Mouse (Mus musculus): ENCODE results near the gene Syn1.

The Syn1 gene

DNA sequence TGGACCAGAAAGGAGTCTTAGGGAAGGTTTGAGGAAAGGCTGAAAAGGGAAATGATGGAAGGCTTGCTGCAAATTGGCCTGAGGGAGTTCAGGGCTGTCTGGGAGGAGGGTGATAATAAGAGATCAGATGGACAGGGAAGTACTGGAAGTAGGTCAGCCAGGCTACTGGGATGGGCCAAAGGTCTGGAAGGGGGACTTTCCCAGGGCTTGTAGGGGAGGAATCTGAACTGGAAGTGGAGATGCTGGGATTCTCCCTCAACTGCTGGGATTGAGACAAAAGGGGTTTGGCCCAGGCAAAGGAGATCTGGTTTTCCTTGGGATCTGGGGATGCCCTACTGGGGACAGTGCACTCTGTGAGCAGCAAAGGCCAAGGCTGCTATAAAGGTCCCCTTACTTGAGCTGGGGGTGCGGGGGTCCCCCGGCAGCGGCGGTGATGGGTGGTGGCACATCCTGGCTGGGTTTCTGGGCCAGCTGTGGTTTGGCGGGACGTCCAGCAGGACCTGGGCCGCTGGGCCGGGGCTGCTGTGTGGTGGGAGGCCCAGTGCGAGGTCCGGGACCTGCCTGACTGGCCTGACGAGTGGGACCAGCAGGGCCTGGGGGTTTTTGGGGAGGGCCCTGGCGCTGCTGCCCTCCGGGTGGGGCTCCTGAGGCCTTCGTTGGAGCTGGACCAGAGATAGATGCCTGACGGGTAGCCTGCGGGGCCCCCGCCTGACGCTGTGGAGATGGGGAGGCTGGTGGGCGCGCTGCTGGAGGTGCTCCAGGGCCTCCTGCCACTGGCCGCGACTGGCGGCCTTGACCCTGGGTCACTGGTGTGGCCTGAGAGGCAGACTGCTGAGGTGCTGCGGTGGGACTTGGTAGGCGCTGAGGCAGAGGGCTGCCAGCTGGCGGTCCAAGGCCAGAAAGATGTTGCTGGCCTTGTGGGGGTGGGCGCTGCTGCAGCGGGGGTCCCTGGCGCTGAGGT lies 58.4 kb downstream of the Syn1 start:
- in situ Hi-C loops (cut with MseI, MboI) = no loop called here

DNA sequence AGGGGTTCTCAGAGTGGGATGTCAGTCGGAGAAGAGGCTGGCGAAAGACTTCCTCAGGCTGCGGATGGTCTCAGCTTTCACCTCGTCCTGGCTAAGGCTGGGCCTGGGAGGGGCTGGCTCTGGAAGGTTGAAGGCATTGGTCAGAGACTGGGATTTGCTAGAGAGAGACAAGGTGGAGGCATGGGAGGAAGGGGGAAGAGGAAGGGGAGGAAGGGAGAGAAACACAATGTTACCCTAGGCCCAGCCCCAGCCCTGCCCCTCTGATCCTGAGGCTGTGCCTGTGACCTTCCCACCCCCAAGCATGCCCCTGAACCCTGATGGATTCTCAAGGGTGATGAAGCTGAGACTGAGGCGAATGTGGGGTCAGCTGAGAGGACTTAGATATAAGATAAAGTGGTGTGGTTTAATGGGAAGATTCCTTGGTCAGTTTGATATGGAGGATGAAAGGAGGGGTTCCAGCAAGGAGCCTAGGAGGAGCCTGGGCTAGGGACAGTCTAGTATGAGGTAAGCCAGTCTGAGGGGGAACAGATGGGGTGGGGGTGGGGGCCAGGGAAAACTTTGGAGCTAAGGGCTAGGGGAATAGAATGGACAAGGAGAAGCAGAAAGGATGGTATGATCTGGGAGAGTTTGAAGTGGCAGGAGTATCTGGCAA lies 59.2 kb downstream of the Syn1 start:
- in situ Hi-C loops (cut with MseI, MboI) = no loop called here

DNA sequence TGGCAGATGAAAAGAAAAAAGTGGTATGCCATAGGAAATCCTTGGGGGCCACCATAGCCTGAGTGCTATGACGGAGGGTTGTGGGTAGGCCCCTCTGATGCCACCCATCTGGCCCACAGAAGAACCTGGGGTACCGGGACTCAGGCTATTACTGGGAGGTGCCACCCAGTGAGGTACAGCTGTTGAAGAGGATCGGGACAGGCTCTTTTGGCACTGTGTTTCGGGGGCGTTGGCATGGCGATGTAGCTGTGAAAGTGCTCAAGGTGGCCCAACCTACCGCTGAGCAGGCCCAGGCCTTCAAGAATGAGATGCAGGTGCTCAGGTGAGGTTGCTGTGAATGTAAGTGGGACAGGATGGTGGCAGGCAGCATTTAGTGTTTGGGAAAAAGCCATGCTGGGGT lies 67.0 kb downstream of the Syn1 start:
- in situ Hi-C loops (cut with MseI, MboI) = no loop called here

DNA sequence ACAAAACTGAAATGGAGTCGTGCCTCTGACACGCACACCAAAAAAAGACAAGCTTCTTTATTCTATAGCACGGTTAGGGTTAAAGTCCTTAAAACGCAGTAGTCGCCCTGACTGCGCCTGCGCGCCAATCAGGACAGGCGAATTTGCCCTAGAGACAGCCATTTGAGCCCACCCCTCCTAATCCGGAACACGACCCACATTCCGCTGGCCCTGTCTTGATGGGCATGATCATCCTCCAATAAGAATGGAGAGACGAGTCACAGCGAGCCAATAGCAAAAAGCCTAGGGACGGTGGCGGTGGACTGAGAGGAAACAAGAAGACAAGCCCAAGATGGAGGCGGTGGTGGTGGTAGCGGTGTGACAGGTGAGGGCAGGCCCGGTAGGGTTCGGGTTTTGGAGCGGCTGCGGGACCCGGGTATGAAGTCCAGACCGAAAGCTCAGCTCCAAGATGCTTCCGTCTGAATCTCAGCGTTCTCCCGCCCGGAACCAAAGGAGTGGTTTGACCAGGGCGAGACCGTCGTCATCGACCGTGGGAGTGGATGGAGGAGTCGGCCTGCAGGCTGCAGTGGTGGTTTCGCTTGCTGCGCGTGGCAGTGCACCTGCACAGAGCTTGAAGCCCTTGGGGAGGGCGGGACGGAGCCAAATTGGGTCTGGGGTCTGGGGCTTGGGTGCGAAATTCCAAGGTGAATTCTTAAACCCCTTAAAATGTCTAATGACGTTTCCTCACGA lies 72.4 kb downstream of the Syn1 start:
- in situ Hi-C loops (cut with MseI, MboI) = no loop called here

DNA sequence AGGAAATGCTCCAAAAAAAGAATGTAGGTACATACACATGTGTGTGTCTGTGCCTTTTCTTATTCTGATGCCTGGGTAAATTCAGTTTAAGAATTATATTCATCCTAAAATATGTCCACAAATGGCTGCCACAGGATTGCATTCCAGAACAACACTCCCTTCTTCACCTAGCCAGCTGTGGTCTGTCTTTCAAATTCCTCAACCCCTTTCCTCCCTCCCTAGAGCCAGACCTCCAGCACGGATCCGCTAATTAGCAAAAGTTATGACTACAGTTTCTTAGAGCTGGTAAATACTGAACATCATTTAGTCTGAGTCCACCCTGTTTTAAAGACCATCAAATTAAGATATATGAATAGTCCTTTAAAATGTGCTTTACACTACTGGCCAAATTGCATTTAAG lies 73.0 kb downstream of the Syn1 start:
- in situ Hi-C loops (cut with MseI, MboI) = no loop called here

DNA sequence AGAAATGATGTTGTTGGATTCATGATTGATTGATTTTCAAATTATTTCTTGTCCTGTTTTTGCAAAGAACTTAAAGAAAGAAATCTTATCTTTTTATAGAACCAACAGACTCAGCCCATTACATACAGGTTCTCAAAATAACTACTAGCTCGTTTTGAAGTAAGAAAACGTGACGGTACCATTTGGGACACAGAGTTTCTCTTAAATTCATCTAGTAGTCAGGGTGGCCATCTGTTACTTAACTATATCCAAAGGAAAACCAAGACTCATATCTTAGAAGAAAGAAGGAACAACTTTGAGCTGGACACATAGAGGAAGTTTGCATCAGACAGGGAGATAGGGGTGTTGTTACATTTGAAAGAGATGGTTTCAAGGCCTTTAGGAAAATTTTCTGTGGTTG lies 73.6 kb downstream of the Syn1 start:
- in situ Hi-C loops (cut with MseI, MboI) = no loop called here

DNA sequence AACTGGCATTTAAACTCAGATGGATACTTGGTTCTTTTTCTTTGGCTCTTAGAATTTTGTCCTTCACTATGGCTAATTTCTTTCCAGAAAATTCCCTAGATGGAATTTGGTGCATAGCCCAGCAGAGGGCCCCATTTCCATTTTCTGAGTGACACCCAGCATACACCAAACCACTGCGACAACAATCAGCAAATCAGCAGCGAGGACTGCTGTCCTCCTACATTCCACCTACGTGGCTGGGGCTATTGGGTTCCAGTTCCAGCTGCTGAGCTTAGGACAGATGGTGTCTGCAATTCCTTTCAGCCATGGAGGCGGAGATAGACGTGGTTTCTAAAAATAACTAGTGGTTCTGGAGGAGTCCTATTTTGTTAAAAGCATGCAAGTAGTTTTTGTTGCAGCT lies 91.9 kb downstream of the Syn1 start:
- in situ Hi-C loops (cut with MseI, MboI) = no loop called here

DNA sequence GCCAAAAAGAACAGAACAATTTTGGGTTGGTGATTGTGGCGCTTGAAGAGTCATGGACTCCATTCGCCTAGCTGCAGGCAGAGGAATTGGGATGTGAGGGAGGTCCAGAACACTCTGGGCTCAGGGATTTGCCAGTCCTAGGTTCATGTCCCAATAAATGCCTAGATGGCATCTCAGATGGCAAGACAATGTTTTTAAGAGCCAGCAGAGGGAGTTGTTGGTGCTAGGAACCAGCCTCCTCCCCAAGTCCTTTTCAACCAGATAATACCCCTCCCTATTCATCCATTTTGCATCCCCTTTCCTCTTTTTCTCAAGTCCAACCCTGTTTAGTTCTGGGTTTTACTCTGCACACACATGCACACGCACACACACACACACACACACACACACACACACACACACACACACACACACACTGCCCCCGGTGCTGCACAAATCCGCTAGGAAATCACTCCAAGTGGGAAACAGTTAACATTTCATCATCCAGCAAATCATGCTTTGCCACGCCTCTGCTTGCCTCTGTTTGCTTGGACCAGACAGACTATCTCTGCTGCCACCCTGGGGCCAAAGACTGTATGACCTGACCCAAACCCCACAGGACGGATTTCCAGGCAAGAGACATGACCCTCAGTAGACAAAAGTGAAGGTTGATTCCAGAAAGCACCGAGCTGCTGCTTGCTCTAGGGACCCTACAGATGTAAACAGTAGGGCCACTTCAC lies 100.9 kb downstream of the Syn1 start:
- in situ Hi-C loops (cut with MseI, MboI) = no loop called here

DNA sequence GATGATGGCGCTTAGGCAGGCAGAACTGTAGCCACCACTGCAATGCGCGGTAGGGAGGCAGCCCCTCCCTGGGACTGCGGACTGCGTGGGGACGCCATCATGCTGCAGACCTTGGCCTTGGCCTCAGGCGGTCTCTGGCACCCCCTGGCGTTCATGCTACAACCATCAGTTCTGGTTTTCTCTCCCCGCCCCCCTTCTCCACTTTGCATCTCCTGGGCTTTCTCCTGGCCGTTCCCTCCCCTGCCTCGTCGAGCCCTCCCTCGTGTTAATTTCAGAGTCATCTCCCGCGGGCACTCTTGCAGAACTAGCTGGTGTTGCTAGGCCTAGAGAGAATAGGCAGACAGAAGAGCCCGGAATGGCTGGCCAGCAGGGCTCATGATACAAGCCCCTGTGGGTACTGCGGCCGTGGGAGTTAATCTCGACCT lies 101.6 kb downstream of the Syn1 start:
- in situ Hi-C loops (cut with MseI, MboI) = no loop called here

DNA sequence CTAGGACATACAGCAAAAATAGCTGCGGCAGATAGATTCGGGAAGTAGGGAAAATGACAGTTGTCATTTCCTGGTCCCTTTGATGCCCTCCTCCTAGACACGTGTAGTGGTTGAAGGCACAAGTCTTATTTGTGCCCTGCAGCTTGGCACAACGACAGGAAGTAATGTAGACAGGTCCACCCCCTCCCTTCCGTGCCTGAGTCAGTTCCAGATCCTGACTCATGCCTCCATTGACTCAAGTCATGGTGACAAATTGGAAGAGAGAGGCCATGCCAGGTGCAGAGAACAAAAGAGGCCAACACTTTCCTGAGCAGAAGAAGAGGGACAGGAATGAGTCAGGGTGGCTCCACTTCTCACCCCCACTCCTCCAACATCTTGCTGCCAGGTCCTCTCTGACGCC lies 103.8 kb downstream of the Syn1 start:
- in situ Hi-C loops (cut with MseI, MboI) = no loop called here

All from mouse trophoblast stem cell (cell line).